Mouse (Mus musculus): ENCODE data around the gene Tspan4.

Tspan4 gene

DNA sequence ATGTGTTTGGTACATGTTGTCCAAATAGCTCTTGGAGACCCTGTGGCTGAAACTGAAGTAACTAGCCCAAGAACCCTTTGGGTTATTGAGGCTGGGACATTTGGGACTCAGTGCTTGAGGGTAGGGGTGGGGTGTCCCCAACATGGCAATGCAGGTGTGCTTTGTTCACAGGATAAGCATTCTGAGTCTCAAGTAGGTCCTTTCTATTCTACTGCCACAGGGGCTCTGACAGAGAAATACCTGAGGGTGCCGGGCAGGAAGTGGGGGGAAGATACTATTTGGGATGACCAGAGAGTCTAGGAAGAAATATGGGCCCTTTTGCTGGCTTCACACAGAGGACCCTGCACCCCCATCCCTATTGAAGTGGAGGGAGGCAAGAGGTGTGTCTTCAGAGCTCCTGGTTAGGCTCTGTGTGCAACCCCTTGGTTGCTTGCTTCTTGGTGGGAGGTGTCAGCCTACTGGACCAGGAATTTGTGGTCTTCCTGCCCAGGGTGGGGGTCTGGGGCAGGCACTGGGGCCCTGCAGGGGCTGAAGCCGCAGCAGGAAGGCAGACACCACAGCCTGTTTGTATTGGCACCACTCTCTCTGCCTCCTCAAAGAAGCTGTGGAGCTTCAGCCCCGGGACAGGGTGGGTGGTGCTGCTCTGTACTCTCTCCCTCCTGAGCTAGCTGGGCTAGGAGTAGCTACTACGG is 2.7 kb downstream of the Tspan4 start:
- DNase-seq, result no peak

DNA sequence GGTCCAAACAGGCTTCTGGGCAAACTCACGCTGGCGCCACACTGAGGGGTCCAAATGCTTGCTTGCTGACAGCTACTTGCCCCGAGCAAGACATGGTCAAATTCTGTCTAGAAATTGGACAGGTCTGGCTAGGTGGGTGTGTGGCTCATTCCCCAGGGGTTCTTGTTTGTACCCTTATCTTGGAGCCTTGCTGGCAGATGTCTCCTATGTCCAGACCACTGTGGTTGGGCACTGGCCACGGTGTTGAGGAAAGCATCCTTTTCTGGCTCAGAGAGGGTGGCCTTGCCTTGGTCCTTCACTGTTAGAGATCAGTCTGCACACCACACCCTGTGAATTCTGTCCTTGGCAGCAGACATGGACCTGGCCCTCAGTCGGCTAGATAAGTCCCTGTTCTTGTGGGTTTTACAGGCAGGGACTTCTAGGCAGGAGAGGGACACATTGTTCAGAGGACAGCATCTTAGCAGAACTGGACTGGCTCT is 3.3 kb downstream of the Tspan4 start:
- no peak for DNase-seq

DNA sequence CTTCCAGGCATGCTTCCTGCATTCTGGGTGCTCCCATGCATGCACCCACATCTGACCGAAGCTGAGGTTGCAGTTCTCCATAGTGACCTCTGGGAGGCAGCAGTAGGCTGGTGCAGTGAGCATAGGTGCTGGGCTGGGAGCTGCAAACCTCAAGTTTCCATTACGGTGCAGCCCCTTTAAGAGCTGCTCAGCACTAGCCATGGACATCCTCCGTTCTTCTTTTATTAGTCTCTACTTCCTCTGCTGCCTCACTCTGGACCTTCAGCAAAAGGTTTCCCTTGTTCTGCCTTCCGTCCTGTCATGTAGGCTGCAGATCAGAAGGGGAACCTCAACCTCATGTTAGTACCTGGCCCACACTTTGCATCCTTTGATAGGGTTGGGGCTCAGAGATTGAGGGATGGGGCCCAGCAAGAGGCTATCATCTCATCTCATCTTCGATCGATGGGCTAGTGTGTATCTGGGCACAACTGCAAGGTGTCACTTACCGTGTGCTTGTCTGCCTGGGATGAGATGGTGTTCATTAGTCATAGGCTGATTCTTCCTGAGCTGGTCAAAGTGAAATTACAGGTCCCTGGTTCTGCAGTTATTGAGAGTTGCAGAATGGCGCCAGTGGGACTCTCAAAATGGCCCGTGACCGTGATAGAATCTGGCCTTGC is 5.9 kb downstream of the Tspan4 start:
- peak; percentile 87 for DNase-seq

DNA sequence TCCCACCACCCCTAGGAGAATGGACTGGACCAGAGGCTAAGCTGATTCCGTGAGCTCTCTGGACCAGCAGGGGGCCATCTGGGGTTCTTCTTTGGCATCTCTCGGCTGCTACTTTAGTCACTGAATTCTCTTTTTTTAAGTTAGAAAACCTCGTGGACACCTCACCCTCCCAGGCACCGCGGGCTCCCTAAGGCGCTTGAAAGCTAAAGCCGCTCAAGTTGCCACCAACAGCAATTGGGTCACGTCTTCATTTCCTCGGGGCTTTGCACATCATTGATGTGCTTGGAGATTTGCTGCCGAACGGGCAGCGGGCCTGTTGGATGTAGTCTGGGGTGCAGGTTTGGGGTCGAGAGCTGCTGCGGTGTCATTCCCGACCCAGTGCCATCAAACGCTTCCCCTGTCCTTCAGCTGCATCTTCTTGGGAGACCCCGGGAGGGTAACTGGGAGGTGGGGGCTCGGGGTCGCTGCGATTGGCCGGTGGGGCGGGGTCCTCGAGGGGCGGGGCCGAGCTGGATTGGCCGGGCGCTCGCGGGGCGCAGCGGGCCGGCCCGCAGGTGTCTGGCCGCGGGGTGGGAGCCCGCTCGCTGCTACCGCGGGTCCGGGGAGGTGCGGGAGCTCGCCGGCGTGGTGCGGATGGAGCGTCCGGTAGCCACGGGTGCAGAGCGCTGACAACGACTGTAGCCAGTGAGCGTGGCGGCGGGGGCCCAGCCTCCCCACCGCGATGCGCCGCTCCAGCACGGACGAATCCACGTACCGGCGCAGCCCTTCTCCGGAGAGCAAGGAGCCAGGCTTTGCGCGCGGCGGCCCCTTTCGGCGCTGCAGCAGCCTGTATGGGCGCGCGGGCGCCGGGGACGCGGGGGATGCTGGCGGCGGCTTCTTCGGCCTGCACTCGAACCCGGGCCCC is 6.7 kb downstream of the Tspan4 start:
- DNase-seq, result peak; percentile 83

DNA sequence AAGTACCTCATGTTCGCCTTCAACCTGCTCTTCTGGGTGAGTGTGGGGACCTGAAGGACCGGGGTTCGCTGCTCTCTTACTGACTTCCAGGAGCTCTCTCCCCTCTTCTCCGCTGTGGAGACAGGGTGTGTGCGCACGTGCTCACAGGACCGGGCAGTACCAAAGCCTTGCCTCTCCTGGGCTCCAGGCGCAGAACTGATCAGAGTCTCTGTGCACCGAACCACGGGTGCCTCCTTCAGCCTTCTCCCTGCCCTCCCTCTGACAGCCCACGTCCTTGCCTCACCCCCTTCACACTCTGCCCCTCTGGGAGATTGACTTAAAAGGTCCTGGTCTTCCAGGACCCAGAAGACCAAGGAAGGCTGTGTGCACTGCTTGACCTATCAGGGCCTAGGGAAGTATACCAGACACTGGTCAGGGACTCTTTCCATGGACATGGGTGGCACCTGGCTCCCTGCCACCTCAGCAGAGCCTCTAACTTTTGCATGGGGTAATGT is 7.5 kb downstream of the Tspan4 start:
- no peak for DNase-seq

DNA sequence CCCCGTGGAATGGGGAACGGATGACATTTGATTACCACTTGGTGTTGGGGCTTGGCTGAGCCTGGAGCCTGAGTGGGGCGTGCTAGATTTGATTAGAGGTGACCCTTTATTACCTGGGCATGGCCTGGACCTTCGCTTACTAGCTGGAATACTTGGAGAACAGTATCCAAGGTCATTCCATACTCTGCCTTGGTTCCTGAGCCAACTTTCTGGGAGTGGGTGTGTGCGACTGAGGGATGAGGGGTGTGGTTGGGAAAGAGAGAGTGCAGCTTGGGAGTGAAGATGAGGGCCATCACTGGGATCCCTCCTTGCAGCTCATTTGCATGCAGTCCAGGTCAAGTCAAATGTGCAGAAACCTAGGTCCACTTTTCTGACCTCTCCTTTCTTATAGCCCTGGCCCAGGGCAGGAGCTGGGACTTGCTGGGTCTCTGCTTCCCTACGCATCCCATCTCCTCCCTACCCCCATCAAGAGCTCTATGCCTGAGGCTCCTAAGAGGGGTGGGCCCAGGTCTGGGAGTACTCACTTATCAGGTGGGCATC is 8.1 kb downstream of the Tspan4 start:
- no peak for DNase-seq

DNA sequence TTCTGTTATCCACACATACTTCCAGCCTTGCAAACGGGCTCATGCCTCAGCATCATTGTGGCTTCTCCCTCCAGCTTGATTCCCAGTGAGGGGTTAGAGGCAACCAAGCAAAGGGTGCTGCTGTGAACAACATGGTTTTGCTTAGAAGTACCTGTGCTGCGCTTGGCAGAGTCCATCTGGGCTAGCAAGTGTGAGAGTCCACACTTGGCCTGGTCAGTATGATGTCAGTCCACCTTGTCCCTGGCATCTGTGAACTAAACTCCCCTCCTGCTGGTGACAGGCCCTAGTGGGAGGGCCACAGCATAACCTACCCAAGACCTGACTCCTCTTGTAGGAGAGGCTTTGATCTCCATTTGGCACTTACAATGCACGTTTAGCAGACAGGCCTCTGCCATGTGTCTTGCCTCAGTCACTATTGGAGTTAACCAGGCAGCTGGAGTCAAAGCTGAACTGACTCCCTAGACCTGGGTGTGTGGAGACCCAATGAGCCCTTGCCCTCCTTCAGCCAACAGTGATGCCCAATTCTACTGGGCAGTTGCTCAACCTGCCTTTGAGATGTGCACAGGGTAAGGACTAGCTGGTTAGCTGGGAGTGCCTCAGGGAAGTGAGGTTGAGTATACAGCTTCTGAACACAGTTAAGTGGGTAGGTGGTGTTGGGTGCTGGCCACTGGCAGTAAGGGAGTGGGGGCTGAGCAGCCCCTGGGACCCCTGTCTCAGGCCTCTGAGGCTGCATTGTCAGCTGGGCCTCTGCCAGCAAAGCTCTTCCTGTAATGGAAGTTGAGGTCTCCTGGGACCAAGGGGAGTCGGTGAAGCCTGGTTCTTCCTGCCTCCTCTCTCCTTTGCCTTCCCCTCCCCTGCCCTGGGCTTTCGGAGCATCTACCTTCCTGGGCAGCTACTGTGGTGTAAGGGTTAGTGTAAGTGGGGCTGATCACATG is 9.4 kb downstream of the Tspan4 start:
- DNase-seq, result no peak

DNA sequence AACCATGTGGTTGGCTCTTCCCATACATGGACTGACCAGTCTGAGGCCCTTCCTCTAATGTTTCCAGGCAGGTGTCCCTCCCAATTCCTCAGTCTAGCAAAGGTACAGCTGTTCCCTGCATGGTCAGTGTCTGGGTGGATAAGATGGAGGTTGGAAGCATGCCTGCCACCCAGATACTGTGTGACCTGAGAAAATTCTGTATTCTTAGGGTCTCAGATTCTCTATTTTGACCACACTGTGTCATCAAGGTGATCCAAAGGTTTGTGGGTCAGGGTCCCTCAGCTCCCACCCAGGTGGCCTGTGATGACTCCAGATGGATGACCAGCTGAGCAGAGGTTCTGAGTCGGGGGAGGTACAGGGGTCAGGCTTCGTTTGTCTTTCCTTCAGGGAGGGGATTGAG is 10.1 kb downstream of the Tspan4 start:
- DNase-seq, result no peak

DNA sequence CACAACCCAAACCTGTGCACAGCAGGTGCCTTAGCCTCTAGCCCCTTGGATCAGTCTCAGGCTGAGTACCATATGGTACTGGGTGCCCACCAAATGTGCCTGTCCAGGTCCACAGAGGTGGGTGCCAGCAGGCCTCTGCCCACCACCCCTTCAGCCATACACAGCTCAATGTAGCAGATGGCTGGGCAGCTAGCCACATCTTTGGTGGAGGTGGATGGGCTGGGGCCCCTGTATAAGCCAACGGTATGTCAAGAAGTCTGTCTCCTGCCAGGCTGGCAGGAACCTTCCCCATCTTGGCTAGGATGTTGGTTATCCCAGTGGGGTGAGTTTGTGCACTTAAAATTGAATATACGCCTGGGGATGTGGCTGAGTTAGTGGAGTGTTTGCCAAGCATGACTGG is 10.6 kb downstream of the Tspan4 start:
- DNase-seq, result no peak

DNA sequence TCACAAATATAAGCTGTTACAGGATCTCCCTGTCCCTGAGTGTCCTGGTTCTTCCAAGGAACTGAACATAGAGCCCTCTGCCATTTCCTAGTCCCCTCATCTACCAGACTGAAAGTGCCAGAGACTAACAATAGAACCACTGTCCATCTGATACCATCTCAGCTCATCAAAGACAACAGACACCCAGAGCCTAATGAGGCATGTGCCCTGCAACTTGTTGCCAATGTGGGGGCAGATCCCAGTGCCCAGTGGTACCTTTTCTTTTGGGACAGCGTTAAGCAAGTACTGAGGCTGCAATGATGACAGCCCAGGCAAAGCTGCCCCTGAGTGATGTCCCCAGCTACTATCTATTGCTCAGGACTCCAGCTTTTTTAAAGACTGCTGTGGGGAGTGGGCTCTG is 11.2 kb downstream of the Tspan4 start:
- DNase-seq, result peak; percentile 75

DNA sequence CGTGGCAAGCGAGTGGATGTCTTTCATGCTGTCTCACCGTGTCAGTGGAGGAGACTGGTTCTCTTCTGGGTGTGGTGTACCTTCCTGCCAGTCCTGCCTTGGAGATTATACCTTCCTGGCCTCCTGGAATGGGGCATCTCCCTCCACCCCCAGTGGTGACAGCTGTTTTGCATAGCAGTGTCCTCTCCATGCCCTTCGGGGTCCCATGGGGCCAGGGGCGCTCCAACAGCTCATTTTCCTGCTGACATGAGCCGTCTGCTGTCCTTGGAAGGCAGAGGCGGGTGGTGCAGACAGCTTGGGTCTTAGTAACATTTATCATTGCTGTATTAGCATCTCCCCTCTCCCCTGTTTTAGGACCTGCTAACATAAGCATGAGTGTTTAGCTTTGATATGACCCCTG is 12.1 kb downstream of the Tspan4 start:
- no peak for DNase-seq

DNA sequence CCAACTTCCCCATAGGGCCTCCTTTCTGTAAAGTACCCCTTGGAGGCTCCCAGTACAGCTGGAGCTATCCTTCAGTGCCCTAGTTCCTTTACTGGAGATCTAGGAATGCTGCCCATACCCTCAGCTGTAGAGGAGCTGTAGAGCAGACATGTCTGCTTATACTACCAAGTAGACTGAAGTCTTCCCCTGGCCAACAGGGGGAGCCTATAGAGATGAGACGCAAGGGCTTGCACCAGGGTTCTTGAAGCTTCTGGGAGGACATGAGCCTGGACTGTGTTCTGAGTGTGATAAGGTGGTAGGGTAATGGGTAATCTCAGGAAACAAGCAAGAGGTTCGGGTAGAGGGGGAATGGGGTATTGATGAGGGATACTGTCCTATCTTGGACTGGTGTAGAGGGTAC is 16.1 kb downstream of the Tspan4 start:
- DNase-seq, result peak; percentile 24

DNA sequence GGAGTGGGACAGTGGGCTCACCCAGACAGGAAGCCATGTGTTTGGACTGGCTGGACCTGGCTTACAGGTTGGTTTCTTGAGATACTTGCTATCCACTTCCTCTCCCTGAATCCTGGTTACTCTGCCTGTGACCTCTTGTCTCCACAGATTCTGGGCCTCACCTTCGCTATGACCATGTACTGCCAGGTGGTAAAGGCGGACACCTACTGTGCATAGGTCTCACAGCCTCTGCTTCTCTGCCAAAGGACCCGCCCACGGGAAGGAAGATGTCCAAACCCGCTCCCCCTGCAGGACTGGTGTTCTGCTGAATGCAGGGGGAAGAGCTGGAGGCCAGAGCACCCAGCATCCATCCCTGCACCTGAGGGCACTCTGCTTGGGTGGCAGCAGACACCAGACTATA is 17.7 kb downstream of the Tspan4 start:
- no peak for DNase-seq

DNA sequence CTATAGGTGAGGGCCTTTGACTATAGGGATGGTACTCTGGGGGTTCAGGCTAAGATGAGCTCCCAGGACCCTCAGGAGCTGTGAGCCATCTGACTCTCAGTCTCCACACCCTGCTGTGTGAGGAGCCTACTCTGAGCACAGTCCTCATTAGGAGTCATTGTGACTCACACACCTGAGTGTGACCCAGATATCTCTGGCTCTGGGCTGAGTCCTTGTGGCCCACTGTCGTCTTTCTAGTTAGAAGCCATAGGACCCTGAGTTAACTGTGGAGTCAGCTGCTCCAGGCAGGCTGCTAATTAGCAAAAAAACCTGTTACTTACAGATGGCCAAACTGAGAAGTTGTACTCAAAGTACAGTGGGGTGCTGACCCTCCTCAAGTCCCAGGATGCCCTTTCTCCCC is 18.7 kb downstream of the Tspan4 start:
- DNase-seq, result no peak

DNA sequence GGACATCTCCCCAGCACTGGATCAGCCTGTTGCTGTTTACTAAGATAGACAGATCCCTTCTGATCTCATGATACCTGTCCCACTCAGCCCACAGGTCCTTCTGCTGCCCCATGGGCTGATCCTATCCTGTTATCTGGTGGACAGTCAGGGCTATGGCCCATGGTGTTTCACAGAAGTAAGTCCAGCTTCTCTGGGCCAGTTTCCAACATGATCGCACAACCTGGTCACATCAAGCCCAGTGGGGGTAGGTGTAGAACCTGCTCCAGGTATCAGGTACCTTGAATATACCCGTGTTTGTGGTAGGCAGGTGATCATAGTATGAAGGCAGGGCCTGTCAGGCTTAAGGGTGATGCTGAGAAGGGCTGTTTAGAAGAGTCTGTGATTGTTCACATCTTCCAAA is 20.3 kb downstream of the Tspan4 start:
- no peak for DNase-seq

DNA sequence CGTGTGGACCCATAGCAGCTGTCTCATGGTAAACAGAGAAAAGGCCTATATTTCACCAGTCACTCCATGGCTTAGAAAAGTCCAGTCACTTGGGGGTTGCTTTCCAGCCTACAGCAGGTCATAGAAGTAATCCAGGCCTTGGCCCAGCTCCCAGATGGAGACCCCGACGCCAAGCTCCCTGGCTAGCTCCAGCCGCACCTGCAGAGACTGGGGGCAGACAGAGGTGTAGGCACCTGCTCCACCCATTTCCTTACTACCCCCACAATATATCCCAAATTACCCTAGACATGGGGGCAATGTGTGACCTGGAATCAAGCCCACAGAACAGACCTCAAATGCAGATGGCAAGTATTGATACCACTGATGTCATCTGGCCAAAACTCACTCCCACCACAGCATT is 20.9 kb downstream of the Tspan4 start:
- no peak for DNase-seq

DNA sequence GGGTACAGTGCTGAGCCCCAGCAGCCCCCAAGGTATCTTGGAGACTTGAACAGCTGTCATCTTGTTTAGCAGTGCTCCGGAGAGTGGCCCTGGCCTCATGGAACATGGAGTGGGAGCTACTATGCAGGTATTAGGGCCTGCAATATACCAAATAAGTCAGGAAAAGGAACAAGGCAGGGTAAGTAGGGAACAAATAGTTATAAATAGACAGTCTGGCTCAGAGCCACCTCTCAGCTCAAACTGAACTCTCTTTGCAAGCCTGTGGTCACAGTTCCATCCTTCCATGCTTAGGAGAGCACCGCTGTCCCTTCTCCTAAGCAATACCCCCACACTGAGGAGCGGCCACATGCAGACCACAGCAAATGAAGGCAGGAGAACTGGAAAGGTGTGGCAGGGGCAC is 22.6 kb downstream of the Tspan4 start:
- no peak for DNase-seq

DNA sequence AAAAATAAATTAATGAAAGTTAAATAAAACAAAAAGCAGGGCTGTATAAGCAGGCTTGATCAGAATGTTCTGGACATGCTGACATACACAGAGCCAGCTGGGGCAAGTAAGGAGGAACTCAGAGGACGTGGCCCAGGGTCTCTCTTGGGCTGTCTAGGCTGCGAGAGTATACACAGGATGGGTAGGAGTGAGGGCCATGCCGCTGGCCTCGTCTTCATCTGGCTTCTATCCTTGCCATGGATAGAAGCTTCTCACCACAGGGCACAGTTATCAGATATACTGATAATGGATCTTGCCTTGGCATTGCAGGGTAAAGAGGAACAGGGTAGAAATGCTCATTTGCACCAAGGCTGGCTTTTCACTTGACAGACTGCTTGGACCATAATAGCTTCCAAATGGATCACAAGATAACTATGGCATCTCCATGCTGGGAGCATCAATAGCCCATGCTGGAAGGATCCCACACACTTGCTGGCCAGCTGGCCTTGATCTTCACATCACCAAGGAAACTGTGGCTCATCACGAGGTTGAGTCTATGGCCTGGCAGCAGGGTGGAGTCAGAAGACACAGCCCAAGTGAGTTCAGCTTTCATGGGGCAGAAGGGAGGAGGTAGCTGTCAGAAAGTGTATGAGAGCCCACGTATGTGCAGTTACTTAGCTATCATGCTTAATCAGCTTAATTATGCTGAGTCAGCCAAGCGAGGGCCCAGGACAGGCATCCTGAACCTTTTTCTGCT is 26.9 kb downstream of the Tspan4 start:
- DNase-seq, result no peak

DNA sequence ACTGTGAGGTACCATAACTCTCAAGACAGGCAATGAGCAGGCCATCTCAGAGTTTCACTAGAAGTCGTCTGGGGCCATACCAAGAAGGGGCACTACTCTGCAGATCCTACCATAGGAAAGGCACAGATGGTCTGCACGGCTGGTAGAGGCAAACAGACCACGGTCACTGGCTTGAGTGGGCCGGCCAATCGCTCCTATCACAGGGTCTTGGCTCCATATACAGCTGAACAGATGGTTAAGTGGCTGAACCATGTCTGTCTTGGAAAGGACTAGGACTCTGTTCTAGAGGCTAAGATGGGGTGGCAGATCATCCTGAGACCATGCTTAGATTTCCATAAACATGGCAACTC is 27.5 kb downstream of the Tspan4 start:
- DNase-seq, result no peak

DNA sequence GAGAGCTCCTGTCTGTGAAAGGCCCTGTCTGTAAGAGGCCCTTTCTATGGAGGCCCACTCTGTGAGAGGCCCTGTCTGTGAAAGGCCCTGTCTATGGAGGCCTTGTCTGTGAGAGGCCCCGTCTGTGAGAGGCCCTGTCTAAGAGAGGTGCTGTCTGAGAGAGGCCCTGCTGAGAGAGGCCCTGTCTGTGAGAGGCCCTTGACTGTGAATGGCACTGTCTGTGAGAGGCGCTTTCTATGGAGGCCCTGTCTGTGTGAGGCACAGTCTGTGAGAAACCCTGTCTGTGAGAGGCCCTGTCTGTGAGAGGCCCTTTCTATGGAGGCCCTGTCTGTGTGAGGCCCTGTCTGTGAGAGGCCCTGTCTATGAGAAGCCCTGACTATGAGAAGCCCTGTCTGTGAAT is 31.2 kb downstream of the Tspan4 start:
- no peak for DNase-seq

DNA sequence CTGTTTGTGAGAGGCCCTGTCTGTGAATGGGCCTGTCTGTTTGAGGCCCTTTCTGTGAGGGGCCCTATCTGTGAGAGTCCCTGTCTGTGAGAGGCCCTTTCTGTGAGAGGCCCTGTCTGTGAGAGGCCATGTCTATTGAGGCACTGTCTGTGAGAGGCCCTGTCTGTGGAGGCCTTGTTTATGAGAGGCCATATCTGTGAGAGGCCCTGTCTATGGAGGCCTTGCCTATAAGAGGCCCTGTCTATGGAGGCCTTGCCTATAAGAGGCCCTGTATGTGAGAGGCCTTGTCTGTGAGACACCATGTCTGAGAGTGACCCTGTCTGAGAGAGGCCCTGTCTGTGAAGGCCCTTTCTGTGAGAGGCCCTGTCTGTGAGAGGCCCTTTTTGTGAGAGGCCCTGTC is 33.1 kb downstream of the Tspan4 start:
- no peak for DNase-seq

DNA sequence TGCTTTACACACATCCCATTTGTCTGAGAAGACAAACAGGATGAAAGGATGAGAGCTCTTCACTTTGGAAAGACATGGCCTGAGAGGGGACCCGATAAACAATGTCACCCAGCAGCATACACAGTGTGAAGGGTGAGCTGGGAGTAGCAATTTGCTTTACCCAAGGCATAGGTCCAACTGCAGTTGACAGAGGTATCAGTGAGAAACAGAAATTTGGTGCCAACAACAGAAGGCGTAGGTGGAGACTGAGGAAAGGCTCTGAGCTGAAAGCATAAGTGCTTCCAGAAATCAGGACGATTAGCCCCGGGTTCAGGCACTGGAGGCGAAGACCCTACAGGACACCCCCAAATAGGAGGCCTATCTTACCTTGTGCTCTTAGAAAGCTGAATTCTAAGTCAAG is 35.2 kb downstream of the Tspan4 start:
- no peak for DNase-seq
